Mouse (Mus musculus): ENCODE measurements around the gene Atp5f1. TPM values are rescaled to one million over a fixed set of nuclear protein-coding genes. Genes with fewer than 3 reads are reported as not detected.
"Not testable (repeated sequence)": the region's sequence is repeated elsewhere in the genome, so short reads cannot be mapped to it uniquely, and the experiment has no call there.

The Atp5f1 gene
- polyA plus RNA-seq (2012; rRNA removed) = 48.1 and 56.9 TPM in 2 replicates

- Histone ChIP-seq H3K36me3 (ENCODE audit: control insufficient read depth, insufficient read depth, low read length) (peaks cover 18% of the 10 kb centered on the region), H3K4me1 (ENCODE audit: control insufficient read depth, insufficient read depth, insufficient read length) (peaks cover 4% of the 10 kb centered on the region; the same call in 1 of the 2 replicates), H3K4me3 (ENCODE audit: extremely low read depth, insufficient read depth, insufficient read length) (peak within 1 kb of the TSS; percentile 82), H3K27me3 (ENCODE audit: control insufficient read depth, insufficient read depth, low read length) (no peaks in the 10 kb centered on the region), H3K27ac (ENCODE audit: insufficient read depth, low read length) (peak within 1 kb of the TSS; percentile 92)
- no peak for DNase-seq (ENCODE audit: low read depth in 1 of 2, low spot score in 2 of 2)
- 14% methylated on average over 6 of the region's 6 CpGs for WGBS
- no peak for TF ChIP-seq POLR2A (IDR thresholded peaks at IDR 0.05; ENCODE audit: low read depth, low read length)
- TF ChIP-seq CTCF (IDR thresholded peaks at IDR 0.05; ENCODE audit: extremely low read depth, insufficient read depth, insufficient read length, insufficient replicate concordance) = no peak
These were observed at the start of gene Atp5f1 for GRCm38 (mm10) chr3:105959999-105960398. Atp5f1 (minus strand) TSS chr3:105960099.

GRCm38 (mm10) chr3:106003360-106003759 is 43.5 kb upstream of the Atp5f1 start:
- 63% methylated on average over 10 of the region's 10 CpGs for WGBS
- H3K36me3 ChIP-seq (ENCODE audit: control insufficient read depth, insufficient read depth, low read length); H3K4me1 ChIP-seq (ENCODE audit: control insufficient read depth, insufficient read depth, insufficient read length); DNase-seq (ENCODE audit: low read depth in 1 of 2, low spot score in 2 of 2); H3K4me3 ChIP-seq (ENCODE audit: extremely low read depth, insufficient read depth, insufficient read length); H3K27me3 ChIP-seq (ENCODE audit: control insufficient read depth, insufficient read depth, low read length): not testable (repeated sequence)
- peak overlapping the region; percentile 68 for H3K27ac ChIP-seq (ENCODE audit: insufficient read depth, low read length)

- peak overlapping the region; percentile 46; the same call in 1 of the 2 replicates for H3K4me3 ChIP-seq (ENCODE audit: extremely low read depth, insufficient read depth, insufficient read length)
- WGBS = 17% methylated on average over 17 of the region's 17 CpGs
- no peak for TF ChIP-seq CTCF (IDR thresholded peaks at IDR 0.05; ENCODE audit: extremely low read depth, insufficient read depth, insufficient read length, insufficient replicate concordance)
- TF ChIP-seq POLR2A (IDR thresholded peaks at IDR 0.05; ENCODE audit: low read depth, low read length) = no peak
- peak; percentile 50 to 73 for DNase-seq (ENCODE audit: low read depth in 1 of 2, low spot score in 2 of 2)
- H3K27ac ChIP-seq (ENCODE audit: insufficient read depth, low read length) = peak overlapping the region; percentile 46
- H3K36me3 ChIP-seq (ENCODE audit: control insufficient read depth, insufficient read depth, low read length) = no peaks in the 10 kb centered on the region
- H3K27me3 ChIP-seq (ENCODE audit: control insufficient read depth, insufficient read depth, low read length) = no peaks in the 10 kb centered on the region
- peaks cover 6% of the 10 kb centered on the region; the same call in 1 of the 2 replicates for H3K4me1 ChIP-seq (ENCODE audit: control insufficient read depth, insufficient read depth, insufficient read length)
These were observed 41.8 kb upstream of the Atp5f1 start for GRCm38 (mm10) chr3:106001416-106002370.

- peaks cover 6% of the 10 kb centered on the region; the same call in 1 of the 2 replicates for H3K4me1 ChIP-seq (ENCODE audit: control insufficient read depth, insufficient read depth, insufficient read length)
- no peak for TF ChIP-seq CTCF (IDR thresholded peaks at IDR 0.05; ENCODE audit: extremely low read depth, insufficient read depth, insufficient read length, insufficient replicate concordance)
- TF ChIP-seq POLR2A (IDR thresholded peaks at IDR 0.05; ENCODE audit: low read depth, low read length) = no peak
- no peaks in the 10 kb centered on the region for H3K36me3 ChIP-seq (ENCODE audit: control insufficient read depth, insufficient read depth, low read length)
- H3K4me3 ChIP-seq (ENCODE audit: extremely low read depth, insufficient read depth, insufficient read length) = peak overlapping the region; percentile 43
- no peaks in the 10 kb centered on the region for H3K27me3 ChIP-seq (ENCODE audit: control insufficient read depth, insufficient read depth, low read length)
- 29% methylated on average over 11 of the region's 11 CpGs for WGBS
- H3K27ac ChIP-seq (ENCODE audit: insufficient read depth, low read length) = 0 out of 2 replicates have a peak overlapping the region, but pooled peaks have one; percentile 21
- DNase-seq (ENCODE audit: low read depth in 1 of 2, low spot score in 2 of 2) = peak in 1 of 2 experiments; percentile 19
These were observed 40.9 kb upstream of the Atp5f1 start for GRCm38 (mm10) chr3:106000707-106001375.

- no peak for DNase-seq (ENCODE audit: low read depth in 1 of 2, low spot score in 2 of 2)
- Histone ChIP-seq H3K36me3 (ENCODE audit: control insufficient read depth, insufficient read depth, low read length) (no peaks in the 10 kb centered on the region), H3K27me3 (ENCODE audit: control insufficient read depth, insufficient read depth, low read length) (no peaks in the 10 kb centered on the region), H3K4me1 (ENCODE audit: control insufficient read depth, insufficient read depth, insufficient read length) (no peaks in the 10 kb centered on the region; the same call in none of the 2 replicates), H3K27ac (ENCODE audit: insufficient read depth, low read length) (peak overlapping the region; percentile 29; the same call in 1 of the 2 replicates), H3K4me3 (ENCODE audit: extremely low read depth, insufficient read depth, insufficient read length) (no peak overlapping the region)
- TF ChIP-seq POLR2A (IDR thresholded peaks at IDR 0.05; ENCODE audit: low read depth, low read length) (no peak), CTCF (IDR thresholded peaks at IDR 0.05; ENCODE audit: extremely low read depth, insufficient read depth, insufficient read length, insufficient replicate concordance) (no peak)
- WGBS = 9% methylated on average over 2 of the region's 2 CpGs
These were observed 34.8 kb upstream of the Atp5f1 start for GRCm38 (mm10) chr3:105994730-105995129.

- peak in 1 of 2 experiments; percentile 50 for DNase-seq (ENCODE audit: low read depth in 1 of 2, low spot score in 2 of 2)
- 12% methylated on average over 4 of the region's 4 CpGs for WGBS
- Histone ChIP-seq H3K36me3 (ENCODE audit: control insufficient read depth, insufficient read depth, low read length) (no peaks in the 10 kb centered on the region), H3K27ac (ENCODE audit: insufficient read depth, low read length) (no peak overlapping the region), H3K27me3 (ENCODE audit: control insufficient read depth, insufficient read depth, low read length) (no peaks in the 10 kb centered on the region), H3K4me3 (ENCODE audit: extremely low read depth, insufficient read depth, insufficient read length) (no peak overlapping the region), H3K4me1 (ENCODE audit: control insufficient read depth, insufficient read depth, insufficient read length) (no peaks in the 10 kb centered on the region; the same call in none of the 2 replicates)
- TF ChIP-seq POLR2A (IDR thresholded peaks at IDR 0.05; ENCODE audit: low read depth, low read length) (no peak), CTCF (IDR thresholded peaks at IDR 0.05; ENCODE audit: extremely low read depth, insufficient read depth, insufficient read length, insufficient replicate concordance) (no peak)
These were observed 31.9 kb upstream of the Atp5f1 start for GRCm38 (mm10) chr3:105991653-105992283.

GRCm38 (mm10) chr3:105989611-105990010 is 29.7 kb upstream of the Atp5f1 start:
- not testable (repeated sequence) for H3K27me3 ChIP-seq (ENCODE audit: control insufficient read depth, insufficient read depth, low read length); H3K36me3 ChIP-seq (ENCODE audit: control insufficient read depth, insufficient read depth, low read length); H3K27ac ChIP-seq (ENCODE audit: insufficient read depth, low read length); H3K4me3 ChIP-seq (ENCODE audit: extremely low read depth, insufficient read depth, insufficient read length); H3K4me1 ChIP-seq (ENCODE audit: control insufficient read depth, insufficient read depth, insufficient read length); DNase-seq (ENCODE audit: low read depth in 1 of 2, low spot score in 2 of 2)
- WGBS = 87% methylated on average over 5 of the region's 5 CpGs

Data from spleen, adult 2 months (tissue).